Mouse (Mus musculus) adrenal gland, postnatal 25 days (tissue): ENCODE data around the gene Lamb2. TPM values are rescaled to one million over a fixed set of nuclear protein-coding genes. Genes with fewer than 3 reads are reported as not detected.
A peak's percentile ranks its signal among the peaks of the same experiment; 100 is the strongest.

Experiments
- DNase-seq: peaks from one replicate; pipeline ENCODE4 v3.0.0; 2021; ENCODE audit warnings: mixed read lengths
- total RNA-seq: library from RNA; stranded (reverse); gene quantifications from 2 replicates; pipeline ENCODE4 v1.2.3, GENCODE M21; 2021

Gene Lamb2
- total RNA-seq, 1 experiment from 2014 or later: 134 TPM

DNA sequence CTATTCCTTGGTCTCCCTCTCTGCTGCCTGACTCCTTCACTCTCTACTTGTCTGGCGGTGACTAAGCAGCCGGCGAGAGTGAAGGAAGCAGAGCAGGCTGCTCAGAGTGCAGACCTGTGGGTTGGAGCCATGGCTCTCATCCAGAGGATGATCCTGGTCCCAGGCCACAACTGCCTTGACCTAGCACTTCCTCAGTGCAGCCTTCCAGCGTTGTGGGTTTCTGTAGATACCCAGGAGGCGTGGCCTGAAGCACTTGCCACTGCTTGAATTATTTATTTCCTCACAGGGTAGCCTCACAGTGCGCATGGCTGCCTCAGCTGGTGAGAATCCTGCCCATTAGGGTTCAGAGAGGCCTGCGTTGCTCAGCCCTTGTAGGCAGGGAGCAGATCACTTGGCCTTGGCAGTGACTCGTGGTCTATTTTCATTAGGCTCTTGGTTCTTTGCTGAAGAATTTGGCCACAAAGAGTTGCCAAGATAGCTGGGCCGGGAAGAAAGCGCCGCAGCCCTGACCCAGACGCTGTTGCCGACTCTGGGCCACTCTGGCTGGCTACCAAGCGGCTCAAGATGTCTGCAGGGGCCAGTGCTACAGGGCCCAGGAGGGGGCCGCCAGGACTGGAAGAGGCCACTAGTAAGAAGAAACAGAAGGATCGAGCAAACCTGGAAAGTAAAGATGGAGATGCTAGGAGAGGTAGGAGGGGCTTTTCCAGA lies 12.7 kb downstream of the Lamb2 start:
- peak; percentile 74 for DNase-seq

- DNase-seq: no peak
Measured at GRCm38 (mm10) chr9:108493246-108493645, 13.7 kb downstream of the Lamb2 start.

GRCm38 (mm10) chr9:108494146-108494825 lies 14.8 kb downstream of the Lamb2 start:
- DNase-seq: no peak

DNA sequence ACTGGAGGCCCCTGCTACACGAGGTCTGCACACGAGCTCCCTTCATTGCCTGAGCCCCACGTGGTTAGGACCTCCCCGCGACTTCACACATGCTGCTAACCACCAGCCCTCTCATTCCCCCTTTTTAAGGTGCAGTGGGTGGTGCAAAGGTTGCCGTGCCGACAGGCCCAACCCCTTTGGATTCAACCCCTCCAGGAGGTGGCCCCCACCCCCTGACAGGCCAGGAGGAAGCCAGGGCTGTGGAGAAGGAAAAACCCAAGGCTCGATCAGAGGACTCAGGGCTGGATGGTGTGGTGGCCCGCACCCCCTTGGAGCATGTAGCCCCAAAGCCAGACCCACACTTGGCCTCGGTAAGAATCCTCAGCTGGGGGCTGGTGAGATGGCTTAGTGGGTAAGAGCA lies 15.4 kb downstream of the Lamb2 start:
- no peak for DNase-seq

GRCm38 (mm10) chr9:108499231-108499630 lies 19.7 kb downstream of the Lamb2 start:
- DNase-seq: no peak

DNA sequence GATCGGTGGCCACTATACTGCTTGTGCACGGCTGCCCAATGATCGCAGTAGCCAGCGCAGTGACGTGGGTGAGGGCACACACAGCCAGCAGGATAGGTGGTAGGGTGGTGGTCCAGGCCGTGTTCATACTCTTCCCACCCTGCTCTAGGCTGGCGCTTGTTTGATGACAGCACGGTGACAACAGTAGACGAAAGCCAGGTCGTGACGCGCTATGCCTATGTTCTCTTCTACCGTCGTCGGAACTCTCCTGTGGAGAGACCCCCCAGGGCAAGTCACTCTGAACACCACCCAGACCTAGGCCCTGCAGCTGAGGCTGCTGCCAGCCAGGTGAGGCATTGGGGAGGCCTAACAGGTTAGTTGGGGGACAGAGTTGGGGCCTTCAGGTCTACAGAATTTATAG lies 20.4 kb downstream of the Lamb2 start:
- DNase-seq: no peak

GRCm38 (mm10) chr9:108506901-108507300 lies 27.4 kb downstream of the Lamb2 start:
- DNase-seq: no peak

GRCm38 (mm10) chr9:108507619-108508434 lies 28.3 kb downstream of the Lamb2 start, which contains the start of gene Qars:
Gene Qars, plus strand, starts transcription at chr9:108507706.
- peak; percentile 92 for DNase-seq

DNA sequence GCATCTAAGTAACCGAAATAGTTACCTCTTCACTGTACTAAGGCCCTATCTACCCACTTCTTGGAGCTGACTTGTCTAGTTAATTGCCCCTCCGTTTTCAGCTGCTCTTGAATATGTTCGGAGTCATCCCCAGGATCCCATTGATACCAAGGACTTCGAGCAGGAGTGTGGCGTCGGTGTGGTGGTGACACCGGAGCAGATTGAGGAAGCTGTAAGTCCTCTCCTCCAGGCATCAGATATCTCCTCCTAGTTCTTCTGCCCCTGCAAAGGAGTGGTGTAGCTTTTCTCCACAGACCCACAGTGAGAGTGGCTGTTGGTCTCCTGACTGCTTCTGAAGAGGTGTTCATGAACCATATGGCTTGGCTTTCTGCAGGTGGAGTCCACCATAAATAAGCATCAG lies 29.2 kb downstream of the Lamb2 start:
- DNase-seq: no peak

GRCm38 (mm10) chr9:108516380-108517251 lies 37.1 kb downstream of the Lamb2 start, which contains the start of gene Qrich1:
Gene Qrich1, plus strand, starts transcription at chr9:108516806.
- DNase-seq: peak; percentile 92

- peak; percentile 83 for DNase-seq
Measured at GRCm38 (mm10) chr9:108517253-108517930, 37.9 kb downstream of the Lamb2 start.

- no peak for DNase-seq
Measured at GRCm38 (mm10) chr9:108517931-108518332, 38.4 kb downstream of the Lamb2 start.

DNA sequence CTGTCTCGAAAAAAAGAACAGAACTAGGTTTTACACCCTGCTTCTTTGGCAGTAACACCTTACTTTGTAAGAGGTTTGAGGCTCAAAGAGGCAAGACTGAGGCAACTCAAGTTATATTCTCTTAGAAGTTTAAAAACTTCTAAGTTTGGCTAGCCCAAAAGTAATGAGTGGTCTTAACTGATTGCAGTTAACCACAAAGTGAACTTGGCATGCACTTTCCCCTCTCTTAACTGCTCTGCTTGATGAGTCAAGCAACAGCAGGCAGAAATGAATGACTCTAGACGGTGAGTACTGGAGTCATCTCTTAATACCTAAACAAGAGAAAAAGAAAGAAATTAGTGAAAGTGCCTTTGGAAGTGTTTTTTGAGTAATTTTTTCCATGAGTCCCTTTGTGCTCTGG lies 42.1 kb downstream of the Lamb2 start:
- no peak for DNase-seq

GRCm38 (mm10) chr9:108523341-108523740 lies 43.8 kb downstream of the Lamb2 start:
- DNase-seq: no peak

- DNase-seq: no peak
Measured at GRCm38 (mm10) chr9:108525400-108525799, 45.9 kb downstream of the Lamb2 start.

- DNase-seq: no peak
Measured at GRCm38 (mm10) chr9:108530954-108531353, 51.4 kb downstream of the Lamb2 start.

- DNase-seq: no peak
Measured at GRCm38 (mm10) chr9:108531496-108531895, 52.0 kb downstream of the Lamb2 start.
